Mouse (Mus musculus) hindbrain, embryonic 14.5 days (tissue): Measurements from ENCODE around the gene Lrrc28. TPM values are rescaled to one million over a fixed set of nuclear protein-coding genes. Genes with fewer than 3 reads are reported as not detected.
A peak's percentile ranks its signal among the peaks of the same experiment; 100 is the strongest.

Experiments used
- ATAC-seq: fragments of 200-750 bp; cut with Nextera tagmentation; 2 replicates; pipeline ENCODE4 v1.8.0; 2017; ENCODE audit warnings: moderate number of reproducible peaks, mild to moderate bottlenecking, moderate TSS enrichment, moderate library complexity; ENCODE audit not compliant: low FRiP score
- DNase-seq: peaks from one replicate; pipeline ENCODE4 v3.0.0-alpha.2; 2015; ENCODE audit warnings: low spot score
- H3K27ac ChIP-seq: fragments of 300-500 bp; sonication (generic); 2 replicates; pipeline ENCODE4 v1.5.1; 2014; ENCODE audit warnings: mild to moderate bottlenecking, moderate library complexity
- H3K27me3 ChIP-seq: fragments of 300-500 bp; sonication (generic); 2 replicates; pipeline ENCODE4 v1.6.1; 2014; ENCODE audit warnings: mild to moderate bottlenecking, low read length, mixed read lengths; ENCODE audit not compliant: control insufficient read depth, insufficient read depth
- H3K36me3 ChIP-seq: fragments of 300-500 bp; sonication (generic); replicated peaks from 2 replicates; pipeline ENCODE4 v1.6.1; 2014; ENCODE audit not compliant: control insufficient read depth, insufficient read depth
- H3K4me1 ChIP-seq: fragments of 300-500 bp; sonication (generic); replicated peaks from 2 replicates; pipeline ENCODE4 v1.6.1; 2014; ENCODE audit warnings: antibody characterized with exemption, low read length, mixed read lengths; ENCODE audit not compliant: control insufficient read depth, insufficient read depth
- H3K4me2 ChIP-seq: fragments of 300-500 bp; sonication (generic); replicated peaks from 2 replicates; pipeline ENCODE4 v1.6.1; 2014; ENCODE audit warnings: mild to moderate bottlenecking, moderate library complexity
- H3K4me3 ChIP-seq: fragments of 300-500 bp; sonication (generic); replicated peaks from 2 replicates; pipeline ENCODE4 v1.5.1; 2014; ENCODE audit warnings: mild to moderate bottlenecking, low read length
- H3K9ac ChIP-seq: fragments of 300-500 bp; sonication (generic); 2 replicates; pipeline ENCODE4 v1.6.1; 2014
- H3K9me3 ChIP-seq: fragments of 300-500 bp; sonication (generic); 2 replicates; pipeline ENCODE4 v1.6.1; 2016; ENCODE audit warnings: low read length; ENCODE audit not compliant: control insufficient read depth
- WGBS: fragments of 180-500 bp; shearing (Covaris S2); extraction: QIAGEN DNeasy Blood & Tissue Kit; methylation state at CpG from one replicate; pipeline ENCODE4 v1.1.7; 2014; 5-methylcytosine and 5-hydroxymethylcytosine counted together
- polyA plus RNA-seq: library from polyadenylated mRNA; unstranded; fragments of >200 nt; fragmentation: Nextera tagmentation; extraction: Ambion mirVana; gene quantifications from 2 replicates; pipeline ENCODE4 v1.2.1, GENCODE M21; 2014

Lrrc28 gene
- polyA plus RNA-seq, 1 experiment from 2014 or later, result 28.4 TPM

GRCm38 (mm10) chr7:67632380-67632779, 12.7 kb downstream of the Lrrc28 start:
- Histone ChIP-seq H3K27me3 (no peaks in the 10 kb centered on the region), H3K27ac (no peak overlapping the region), H3K9ac (no peak overlapping the region), H3K4me2 (no peak overlapping the region), H3K9me3 (no peaks in the 10 kb centered on the region), H3K4me1 (no peaks in the 10 kb centered on the region), H3K36me3 (peaks cover 20% of the 10 kb centered on the region; the same call in 1 of the 2 replicates), H3K4me3 (no peak overlapping the region)
- 85% methylated on average over 5 of the region's 5 CpGs for WGBS
- DNase-seq (no peak), ATAC-seq (no peak)

- Histone ChIP-seq H3K36me3 (peaks cover 24% of the 10 kb centered on the region), H3K9ac (0 out of 2 replicates have a peak overlapping the region, but pooled peaks have one; percentile 16), H3K27me3 (no peaks in the 10 kb centered on the region), H3K4me2 (no peak overlapping the region), H3K27ac (no peak overlapping the region), H3K4me1 (no peaks in the 10 kb centered on the region), H3K9me3 (no peaks in the 10 kb centered on the region), H3K4me3 (no peak overlapping the region)
- DNase-seq, result peak; percentile 91
- WGBS, result 15% methylated on average over 2 of the region's 2 CpGs
- ATAC-seq, result peak; percentile 72; the same call in 1 of the 2 replicates
Measured at GRCm38 (mm10) chr7:67630817-67631216, 14.3 kb downstream of the Lrrc28 start.

GRCm38 (mm10) chr7:67629681-67630080, 15.4 kb downstream of the Lrrc28 start:
- H3K27ac ChIP-seq, result no peak overlapping the region
- ATAC-seq (no peak), DNase-seq (no peak)
- no peak overlapping the region for H3K9ac ChIP-seq
- H3K4me3 ChIP-seq, result no peak overlapping the region
- H3K36me3 ChIP-seq, result peaks cover 22% of the 10 kb centered on the region
- H3K4me1 ChIP-seq, result no peaks in the 10 kb centered on the region
- H3K4me2 ChIP-seq, result no peak overlapping the region
- no peaks in the 10 kb centered on the region for H3K9me3 ChIP-seq
- no peaks in the 10 kb centered on the region for H3K27me3 ChIP-seq
- 48% methylated on average over 5 of the region's 5 CpGs for WGBS

- Histone ChIP-seq H3K4me3 (no peak overlapping the region), H3K9ac (no peak overlapping the region), H3K36me3 (peaks cover 15% of the 10 kb centered on the region), H3K27me3 (no peaks in the 10 kb centered on the region), H3K4me1 (no peaks in the 10 kb centered on the region), H3K27ac (no peak overlapping the region), H3K9me3 (no peaks in the 10 kb centered on the region), H3K4me2 (no peak overlapping the region)
- no peak for DNase-seq
- 89% methylated on average over 5 of the region's 5 CpGs for WGBS
- no peak for ATAC-seq
Measured at GRCm38 (mm10) chr7:67626671-67627070, 18.4 kb downstream of the Lrrc28 start.

- no peak overlapping the region for H3K4me2 ChIP-seq
- no peak overlapping the region for H3K9ac ChIP-seq
- 81% methylated on average over 3 of the region's 3 CpGs for WGBS
- no peaks in the 10 kb centered on the region for H3K27me3 ChIP-seq
- DNase-seq (no peak), ATAC-seq (no peak)
- no peak overlapping the region for H3K4me3 ChIP-seq
- H3K36me3 ChIP-seq, result peaks cover 13% of the 10 kb centered on the region
- H3K4me1 ChIP-seq, result no peaks in the 10 kb centered on the region
- no peak overlapping the region for H3K27ac ChIP-seq
- no peaks in the 10 kb centered on the region for H3K9me3 ChIP-seq
Measured at GRCm38 (mm10) chr7:67622151-67622550, 22.9 kb downstream of the Lrrc28 start.

- H3K27me3 ChIP-seq, result no peaks in the 10 kb centered on the region
- no peak overlapping the region for H3K9ac ChIP-seq
- H3K9me3 ChIP-seq, result no peaks in the 10 kb centered on the region
- peaks cover 13% of the 10 kb centered on the region for H3K36me3 ChIP-seq
- H3K4me1 ChIP-seq, result no peaks in the 10 kb centered on the region
- no peak overlapping the region for H3K4me3 ChIP-seq
- no peak overlapping the region for H3K4me2 ChIP-seq
- DNase-seq, result peak; percentile 46
- WGBS, result 89% methylated on average over 4 of the region's 4 CpGs
- ATAC-seq, result no peak
- H3K27ac ChIP-seq, result no peak overlapping the region
Measured at GRCm38 (mm10) chr7:67619836-67620235, 25.2 kb downstream of the Lrrc28 start.

GRCm38 (mm10) chr7:67618316-67618715, 26.8 kb downstream of the Lrrc28 start:
- Histone ChIP-seq H3K27ac (no peak overlapping the region), H3K9me3 (no peaks in the 10 kb centered on the region), H3K9ac (no peak overlapping the region), H3K4me2 (no peak overlapping the region), H3K4me3 (no peak overlapping the region), H3K27me3 (no peaks in the 10 kb centered on the region), H3K36me3 (peaks cover 13% of the 10 kb centered on the region), H3K4me1 (peaks cover 5% of the 10 kb centered on the region; the same call in 1 of the 2 replicates)
- DNase-seq (no peak), ATAC-seq (no peak)
- 90% methylated on average over 3 of the region's 3 CpGs for WGBS

- Histone ChIP-seq H3K27me3 (no peaks in the 10 kb centered on the region), H3K4me1 (peaks cover 5% of the 10 kb centered on the region; the same call in 1 of the 2 replicates), H3K36me3 (peaks cover 13% of the 10 kb centered on the region), H3K4me2 (no peak overlapping the region), H3K9ac (no peak overlapping the region), H3K4me3 (no peak overlapping the region), H3K27ac (no peak overlapping the region), H3K9me3 (no peaks in the 10 kb centered on the region)
- ATAC-seq (no peak), DNase-seq (no peak)
- 95% methylated on average over 10 of the region's 10 CpGs for WGBS
Measured at GRCm38 (mm10) chr7:67617646-67618045, 27.4 kb downstream of the Lrrc28 start.

- Histone ChIP-seq H3K4me3 (no peak overlapping the region), H3K36me3 (peaks cover 13% of the 10 kb centered on the region), H3K9ac (no peak overlapping the region), H3K9me3 (no peaks in the 10 kb centered on the region), H3K4me1 (peaks cover 5% of the 10 kb centered on the region; the same call in 1 of the 2 replicates), H3K4me2 (no peak overlapping the region), H3K27me3 (no peaks in the 10 kb centered on the region), H3K27ac (no peak overlapping the region)
- 85% methylated on average over 4 of the region's 4 CpGs for WGBS
- ATAC-seq (no peak), DNase-seq (no peak)
Measured at GRCm38 (mm10) chr7:67616890-67617289, 28.2 kb downstream of the Lrrc28 start.

- no peak overlapping the region for H3K27ac ChIP-seq
Measured at GRCm38 (mm10) chr7:67614464-67614861, 30.6 kb downstream of the Lrrc28 start.

More at GRCm38 (mm10) chr7:67614464-67614861, 30.6 kb downstream of the Lrrc28 start:
- ATAC-seq, result no peak
- Histone ChIP-seq H3K27me3 (no peaks in the 10 kb centered on the region), H3K4me2 (no peak overlapping the region), H3K36me3 (peaks cover 13% of the 10 kb centered on the region), H3K9me3 (no peaks in the 10 kb centered on the region), H3K4me3 (no peak overlapping the region), H3K9ac (no peak overlapping the region), H3K4me1 (peaks cover 5% of the 10 kb centered on the region; the same call in 1 of the 2 replicates)
- WGBS, result 84% methylated on average over 7 of the region's 7 CpGs
- DNase-seq, result no peak
